Mouse (Mus musculus): ENCODE data around the gene Fzr1.

Gene Fzr1

DNA sequence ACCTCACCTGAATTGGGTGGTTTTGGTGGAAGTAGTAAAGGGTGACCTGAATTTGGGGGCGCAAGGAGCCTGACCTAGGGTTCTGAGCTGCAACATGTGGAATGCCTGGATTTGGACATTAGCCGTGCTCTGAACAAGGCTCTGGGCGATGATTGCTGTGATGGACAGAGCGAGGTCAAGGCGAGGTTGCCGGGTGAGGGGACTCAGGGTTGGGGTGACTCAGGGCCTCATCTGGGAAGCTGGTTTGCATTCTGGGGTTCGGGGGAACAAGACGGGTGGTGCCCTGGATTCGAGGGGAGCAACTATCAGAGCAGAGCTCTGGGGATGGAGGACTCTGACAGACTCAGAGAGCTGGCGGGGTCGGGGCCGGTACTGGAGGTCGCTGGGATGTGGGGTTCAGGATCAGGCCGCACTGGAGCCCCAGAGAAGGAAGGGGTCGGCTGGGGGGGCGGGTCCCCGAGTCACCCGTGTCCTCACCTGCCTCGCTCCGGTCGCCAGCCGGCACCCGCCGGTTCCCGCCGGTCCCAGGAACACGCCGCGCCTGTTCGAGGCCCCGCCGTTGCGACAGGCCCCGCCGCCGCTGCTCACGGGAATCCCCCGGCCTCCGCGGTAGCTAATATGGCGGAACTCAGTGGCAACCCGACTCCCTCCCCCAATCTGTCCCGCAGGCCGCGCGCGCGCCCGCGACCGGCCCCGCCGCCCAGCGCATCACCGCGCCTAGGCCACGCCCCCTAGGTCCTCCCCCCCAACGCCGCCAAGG is at the start of gene Fzr1:
TSS of gene Fzr1 (minus strand) at position 724 of the 760 bp plus-strand sequence.
- DNase-seq (ENCODE audit: inconsistent age in 2 of 2, low spot score in 1 of 2), result peak in 1 of 2 experiments; percentile 87

DNA sequence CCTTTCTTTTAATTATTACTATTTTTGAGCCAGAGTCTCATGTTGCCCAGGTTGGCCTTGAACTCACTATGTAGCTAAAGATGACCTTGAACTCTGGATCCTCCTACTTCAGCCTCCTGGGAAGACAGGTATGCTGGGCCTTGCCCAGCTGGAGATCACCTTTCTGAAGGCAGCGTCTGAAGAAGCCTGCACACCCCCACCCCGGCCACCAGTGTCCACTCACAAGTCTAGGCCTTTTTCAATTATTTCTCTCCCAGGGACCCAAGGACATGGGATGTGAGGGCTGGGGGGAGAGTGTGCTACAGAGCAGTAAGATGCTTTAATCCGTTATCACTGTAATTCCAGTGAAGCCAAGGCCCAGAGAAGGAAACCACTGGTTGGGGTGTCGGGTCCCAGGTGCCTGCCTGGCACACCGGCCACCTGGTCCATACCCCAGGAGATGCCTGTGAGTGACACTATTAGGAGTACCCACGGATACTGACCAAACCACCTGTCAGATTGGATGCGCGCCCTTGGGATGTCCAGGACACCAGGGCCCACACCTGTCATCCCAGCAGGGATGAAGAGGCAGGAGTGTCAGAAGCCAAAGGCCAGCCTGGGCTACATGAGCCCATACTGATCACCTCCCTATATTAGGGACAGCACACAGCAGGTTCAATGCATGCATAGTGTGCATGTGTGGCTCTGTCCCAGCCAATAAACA is 49.6 kb upstream of the Fzr1 start:
- peak; percentile 37 to 58 for DNase-seq (ENCODE audit: inconsistent age in 2 of 2, low spot score in 1 of 2)

DNA sequence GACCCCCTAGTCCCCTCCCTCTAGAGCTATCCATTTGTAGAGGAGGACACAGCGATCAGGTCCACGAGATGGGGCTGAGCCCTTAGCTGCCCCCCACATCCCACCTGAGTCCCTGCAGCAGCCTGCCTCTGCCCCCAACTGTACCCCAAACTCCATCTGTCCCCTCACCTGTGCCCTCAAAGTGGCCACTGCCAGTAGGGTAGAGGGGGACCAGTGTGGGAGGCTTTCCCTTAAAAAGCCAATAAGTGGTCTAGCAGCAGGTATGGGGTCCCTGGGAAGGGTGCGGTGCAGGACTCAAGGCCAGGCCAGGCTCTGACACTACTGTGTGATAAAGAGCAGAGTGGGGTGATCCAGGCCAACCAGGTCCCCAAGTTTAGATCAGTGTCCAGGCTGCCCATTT is 49.0 kb upstream of the Fzr1 start:
- no peak for DNase-seq (ENCODE audit: inconsistent age in 2 of 2, low spot score in 1 of 2)

DNA sequence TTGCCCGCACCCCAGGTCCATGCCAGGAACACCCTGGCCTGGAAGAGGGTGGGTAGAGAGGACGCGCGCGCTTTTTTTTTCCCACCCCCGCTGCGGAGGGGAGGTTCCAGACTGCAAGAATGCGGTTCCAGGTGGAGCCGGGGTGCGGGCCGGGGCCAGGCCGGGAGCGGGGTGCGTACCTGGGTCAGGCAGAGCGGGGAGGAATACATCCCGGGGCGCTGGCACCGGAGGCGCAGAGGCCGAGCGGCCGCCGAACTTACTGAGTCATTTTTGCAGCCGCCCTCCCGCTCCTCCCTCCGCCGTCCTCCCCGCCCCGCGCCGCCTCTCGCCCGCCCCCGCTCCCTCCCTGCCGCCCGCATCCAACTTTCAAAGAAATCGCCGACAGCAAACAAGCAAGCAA is 48.6 kb upstream of the Fzr1 start:
- peak; percentile 84 to 93 for DNase-seq (ENCODE audit: inconsistent age in 2 of 2, low spot score in 1 of 2)

- DNase-seq (ENCODE audit: inconsistent age in 2 of 2, low spot score in 1 of 2), result peak; percentile 50 to 72
Observed at GRCm38 (mm10) chr10:81426081-81426671, 47.9 kb upstream of the Fzr1 start.

DNA sequence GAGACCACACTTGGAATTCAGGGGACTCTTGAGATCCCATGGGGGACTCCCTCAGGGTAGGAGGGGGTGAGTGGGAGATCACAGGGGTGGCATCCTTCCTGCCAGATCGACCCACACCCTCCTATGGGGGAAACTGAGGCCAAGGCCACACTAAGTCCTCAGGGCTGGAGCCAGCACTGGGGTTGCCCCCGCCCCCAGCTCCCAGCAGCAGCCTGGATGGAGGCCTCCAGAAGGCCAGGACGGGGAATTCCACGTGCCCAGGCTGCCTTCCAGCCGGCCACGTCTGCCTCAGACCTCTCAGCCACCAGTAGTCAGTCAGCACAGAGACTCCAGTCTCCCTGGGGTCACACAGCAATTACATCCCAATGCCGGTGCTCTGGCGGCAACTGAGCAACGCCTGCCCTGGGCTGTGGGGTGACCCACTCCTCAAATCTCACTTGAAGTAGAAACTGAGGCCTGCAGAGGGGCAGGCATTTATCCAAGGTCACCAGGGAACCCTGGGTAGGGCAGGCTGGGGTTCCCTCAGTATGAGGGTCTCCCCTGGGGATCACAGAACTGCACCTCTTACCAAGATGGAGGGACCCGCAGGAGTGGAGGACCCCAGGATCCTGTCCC is 47.0 kb upstream of the Fzr1 start:
- peak; percentile 76 to 87 for DNase-seq (ENCODE audit: inconsistent age in 2 of 2, low spot score in 1 of 2)

GRCm38 (mm10) chr10:81424246-81425051 is 46.1 kb upstream of the Fzr1 start:
- peak; percentile 78 to 91 for DNase-seq (ENCODE audit: inconsistent age in 2 of 2, low spot score in 1 of 2)

- DNase-seq (ENCODE audit: inconsistent age in 2 of 2, low spot score in 1 of 2), result peak; percentile 29 to 56
Observed at GRCm38 (mm10) chr10:81423476-81424245, 45.3 kb upstream of the Fzr1 start.

DNA sequence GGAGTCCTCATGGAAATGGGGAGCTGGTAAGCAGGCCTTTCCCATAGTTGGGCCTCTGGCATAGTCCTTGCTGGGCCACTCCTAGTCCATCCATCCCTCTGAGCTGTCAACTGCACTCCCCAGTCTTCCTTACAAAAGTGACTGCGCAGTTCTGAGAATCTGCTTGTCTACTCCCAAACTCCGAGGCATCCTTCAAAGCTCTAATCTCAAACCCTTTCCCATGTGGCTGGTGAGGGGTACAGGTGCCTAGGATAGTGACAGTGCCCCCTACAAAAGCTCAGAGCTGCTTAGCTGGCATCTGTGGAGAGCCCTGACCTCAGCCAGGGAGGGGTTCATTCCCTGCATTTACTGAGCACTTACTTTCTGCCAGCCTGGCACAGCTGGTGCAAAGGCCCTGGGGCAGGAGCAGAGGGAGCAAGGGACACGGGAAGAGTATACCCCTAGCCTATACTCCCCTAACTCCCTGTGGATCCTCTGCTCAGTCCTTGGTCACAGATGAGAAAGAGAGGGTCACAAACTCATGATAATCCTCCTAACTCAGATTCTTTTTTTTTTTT is 44.4 kb upstream of the Fzr1 start:
- peak in 1 of 2 experiments; percentile 57 for DNase-seq (ENCODE audit: inconsistent age in 2 of 2, low spot score in 1 of 2)

GRCm38 (mm10) chr10:81422191-81422590 is 43.9 kb upstream of the Fzr1 start:
- DNase-seq (ENCODE audit: inconsistent age in 2 of 2, low spot score in 1 of 2), result peak in 1 of 2 experiments; percentile 49

DNA sequence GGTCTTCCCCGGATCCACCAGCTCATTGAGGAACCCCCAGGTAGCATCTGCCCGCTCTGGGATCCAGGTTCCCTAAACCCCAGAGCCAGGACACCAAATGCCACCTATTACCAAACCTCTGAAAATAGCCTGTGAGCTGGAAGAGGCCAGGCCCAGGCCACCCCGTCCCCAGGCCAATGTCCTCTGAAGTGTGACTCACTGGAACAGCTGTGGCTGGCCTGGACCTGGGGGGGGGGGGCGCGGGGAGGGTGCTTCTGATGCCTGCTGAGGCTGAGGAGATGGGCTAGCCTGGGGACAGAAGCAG is 43.4 kb upstream of the Fzr1 start:
- peak; percentile 82 to 84 for DNase-seq (ENCODE audit: inconsistent age in 2 of 2, low spot score in 1 of 2)

DNA sequence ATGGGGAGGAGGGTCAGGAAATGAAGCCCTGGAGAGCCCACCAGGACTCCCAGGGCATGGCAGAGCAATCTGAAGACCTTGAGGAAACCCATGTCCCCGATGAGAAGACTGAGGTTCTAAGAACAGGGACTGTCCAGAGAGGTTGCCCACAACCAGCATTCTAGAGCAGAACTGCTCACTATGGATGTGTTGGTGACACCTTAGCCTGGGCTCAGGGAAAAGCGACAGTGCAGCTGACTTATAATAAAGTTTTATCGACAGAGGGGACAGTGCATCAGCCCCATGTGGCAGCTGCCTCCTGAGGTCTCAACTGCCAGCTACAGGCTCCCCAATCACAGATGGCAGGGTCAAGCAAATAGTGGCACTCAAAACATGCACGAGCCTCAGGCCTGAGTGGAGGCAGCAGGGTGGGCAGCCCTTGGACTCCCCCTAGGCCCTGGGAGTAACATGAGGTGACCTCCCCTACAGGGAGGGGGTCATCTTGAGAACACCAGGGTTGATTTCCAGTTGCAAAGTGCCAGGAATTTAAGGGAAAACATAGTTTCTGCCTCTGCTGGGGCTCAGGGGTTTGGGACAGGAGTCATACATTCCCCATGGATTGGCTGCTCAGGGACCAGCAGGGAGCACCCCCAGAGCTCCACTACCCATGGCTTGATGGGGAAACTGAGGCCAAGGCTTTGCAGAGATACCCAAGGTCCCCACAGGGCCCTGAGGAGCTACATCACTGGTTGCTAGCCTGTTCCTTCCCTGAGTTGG is 42.9 kb upstream of the Fzr1 start:
- DNase-seq (ENCODE audit: inconsistent age in 2 of 2, low spot score in 1 of 2), result peak in 1 of 2 experiments; percentile 49

GRCm38 (mm10) chr10:81420191-81420767 is 42.0 kb upstream of the Fzr1 start:
- DNase-seq (ENCODE audit: inconsistent age in 2 of 2, low spot score in 1 of 2), result peak; percentile 89 to 90

GRCm38 (mm10) chr10:81419111-81419928 is 41.0 kb upstream of the Fzr1 start:
- DNase-seq (ENCODE audit: inconsistent age in 2 of 2, low spot score in 1 of 2), result peak; percentile 52 to 64

DNA sequence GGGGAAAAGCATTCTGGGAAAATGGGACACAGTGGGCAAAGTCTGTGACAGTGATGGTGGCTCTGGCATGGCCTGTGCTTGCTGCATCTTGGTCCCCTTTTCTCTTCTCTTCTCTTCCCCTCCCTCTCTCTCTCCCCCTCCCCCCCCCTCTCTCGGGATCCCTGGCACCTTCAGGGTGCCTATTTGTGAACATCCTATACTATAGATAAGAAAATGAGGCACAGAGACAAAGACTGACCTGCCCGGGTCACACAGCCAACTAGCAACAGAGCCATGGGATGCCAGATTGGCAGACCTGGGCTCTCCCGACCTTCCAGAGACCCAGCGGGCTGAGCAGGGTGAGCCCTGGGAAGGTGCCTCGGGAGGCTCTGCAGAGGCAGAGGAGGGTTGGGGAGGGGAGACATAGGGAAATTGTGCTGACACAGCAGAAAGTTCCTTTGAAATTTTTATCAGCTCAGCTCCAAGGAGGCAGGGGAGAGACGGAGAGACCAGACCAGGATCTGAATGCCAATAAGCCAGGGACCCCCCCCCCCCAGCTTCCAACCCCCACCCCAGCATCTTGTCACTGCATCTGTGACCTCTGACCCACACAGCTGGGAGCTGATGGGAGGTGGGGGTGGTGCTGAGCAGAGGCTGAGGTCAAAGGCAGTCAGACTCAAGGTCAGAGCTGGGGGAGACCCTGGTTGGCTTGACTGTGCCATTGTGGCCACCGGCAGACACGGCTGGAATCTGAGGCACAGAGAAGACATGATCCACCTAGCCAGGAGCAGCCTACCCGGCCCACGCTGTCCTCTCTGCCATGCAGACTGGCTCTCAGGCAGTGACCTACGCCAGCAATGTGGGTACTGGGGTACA is 40.1 kb upstream of the Fzr1 start:
- peak in 1 of 2 experiments; percentile 23 for DNase-seq (ENCODE audit: inconsistent age in 2 of 2, low spot score in 1 of 2)

DNA sequence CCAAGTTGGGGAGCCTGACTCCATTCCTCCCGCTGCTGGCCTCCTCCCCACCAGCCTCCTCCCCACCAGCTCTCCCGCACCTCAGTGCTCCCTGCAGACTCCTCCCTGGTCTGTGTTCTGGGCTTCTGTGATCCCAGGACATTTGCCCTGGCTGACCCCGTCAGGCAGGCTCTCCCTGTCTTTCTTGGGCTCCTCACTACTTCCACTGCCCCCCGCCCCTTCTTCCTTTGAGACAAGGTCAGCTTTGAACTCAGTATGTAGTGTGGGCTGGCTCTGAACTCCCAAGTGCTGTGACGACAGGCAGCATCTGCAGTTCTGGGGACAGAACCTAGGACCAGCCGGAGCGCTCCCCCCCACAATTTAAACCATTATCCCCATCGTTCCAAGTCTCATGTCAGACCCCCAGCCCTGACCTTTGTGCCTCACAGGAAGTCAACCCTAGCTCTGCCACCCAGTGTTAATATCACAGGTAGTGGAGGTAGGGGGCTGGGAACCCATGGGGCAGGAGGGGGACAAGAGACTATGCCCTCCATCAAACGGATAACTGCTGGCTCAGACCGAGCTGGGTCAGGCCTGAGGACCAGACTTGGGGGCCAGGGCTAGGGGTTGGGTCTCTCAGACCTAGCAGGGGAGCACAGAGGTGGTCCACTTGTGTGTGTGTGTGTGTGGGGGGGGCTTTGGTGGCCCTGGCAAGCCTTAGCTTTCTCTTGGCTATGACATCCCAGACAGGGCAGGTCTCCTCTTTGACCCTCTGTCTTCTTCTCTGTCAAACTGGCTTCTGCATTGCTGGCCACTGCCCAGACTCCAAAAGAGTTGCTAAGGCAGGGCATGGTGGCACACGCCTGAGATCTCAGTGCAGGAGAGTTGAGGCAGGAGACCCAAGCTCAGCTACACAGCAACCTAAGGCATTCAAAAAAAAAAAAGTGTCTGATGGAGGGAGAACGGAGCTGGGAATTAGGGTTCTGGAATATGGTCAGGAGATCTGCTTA is 39.2 kb upstream of the Fzr1 start:
- DNase-seq (ENCODE audit: inconsistent age in 2 of 2, low spot score in 1 of 2), result peak in 1 of 2 experiments; percentile 11

All from adrenal gland, adult (tissue).